In genomic region chr14:123239945-123240344, GRCm38 (mm10) we compare ENCODE assay signal across 8 mouse cellular contexts.
A peak's percentile ranks its signal among the peaks of the same experiment; 100 is the strongest.
DNase-seq lines count a peak whose midpoint lies in the region; ATAC-seq and TF ChIP-seq lines count a peak whose summit lies in the region.

No protein-coding gene starts in this region.

- H3K4me1 ChIP-seq in forebrain, embryonic 15.5 days: 0 out of 2 replicates have a peak, but pooled peaks cover 4% of the 10 kb centered on the region

- H3K9me3 ChIP-seq in forebrain, embryonic 15.5 days: no peaks in the 10 kb centered on the region

- H3K36me3 ChIP-seq in forebrain, embryonic 15.5 days: no peaks in the 10 kb centered on the region

- H3K4me2 ChIP-seq in forebrain, embryonic 15.5 days (replicated peaks): no peak overlapping the region

- peak; percentile 86 for ATAC-seq in forebrain, embryonic 15.5 days (replicated peaks)

- no peak overlapping the region for H3K27ac ChIP-seq in gastrocnemius, adult 2 months
- no peak overlapping the region for H3K27ac ChIP-seq in forebrain, embryonic 15.5 days (replicated peaks)

- no peak overlapping the region for H3K9ac ChIP-seq in forebrain, embryonic 15.5 days (replicated peaks)

- no peak overlapping the region for H3K4me3 ChIP-seq in gastrocnemius, adult 2 months
- H3K4me3 ChIP-seq in forebrain, embryonic 15.5 days: no peak overlapping the region

- intact Hi-C loops in gastrocnemius, adult 2 months (cut with DNase I): loop anchor here (2.0 kb wide), 1 partner anchor 287 kb away; no protein-coding TSS in a partner anchor
- intact Hi-C loops in gastrocnemius, postnatal 36 days (cut with DNase I): loop anchor here (5.0 to 10.0 kb wide), 2 partner anchors 288 to 1045 kb away; no protein-coding TSS in a partner anchor
- intact Hi-C loops in left cerebral cortex, postnatal 4 days (cut with DNase I): loop anchor here (10.0 kb wide), 2 partner anchors 285 to 1015 kb away; no protein-coding TSS in a partner anchor

- DNase-seq in gastrocnemius, adult 2 months: no peak
- DNase-seq in gastrocnemius, postnatal 36 days: no peak
- peak; percentile 34 for DNase-seq in right cerebral cortex, adult 18-20 months
- no peak for DNase-seq in right cerebral cortex, postnatal 36 days (ENCODE audit: low spot score in 2 of 2)
- DNase-seq in left cerebral cortex, postnatal 4 days: peak; percentile 12
- no peak for DNase-seq in thymus, postnatal 36 days
- DNase-seq in testis, postnatal 10 days (ENCODE audit: low spot score): no peak

- 5% methylated on average over 2 of the region's 2 CpGs for WGBS in forebrain, embryonic 15.5 days

- H3K27me3 ChIP-seq in forebrain, embryonic 15.5 days: no peaks in the 10 kb centered on the region

- TF ChIP-seq CTCF in gastrocnemius, adult 2 months (IDR thresholded peaks at IDR 0.05): peak; percentile 50

Comparison
In these comparisons a context has a peak if more than half of its experiments do, and no peak if none do; other contexts are left out.
1. DNase-seq: peak in right cerebral cortex, adult 18-20 months (single experiment) and left cerebral cortex, postnatal 4 days (single experiment); none in gastrocnemius, adult 2 months (single experiment), gastrocnemius, postnatal 36 days (0 of 2), right cerebral cortex, postnatal 36 days (0 of 2), thymus, postnatal 36 days (0 of 2) and testis, postnatal 10 days (single experiment).